Mouse (Mus musculus): ENCODE results near the gene Coro1c.

The Coro1c gene

GRCm38 (mm10) chr5:113924608-113925007, 16.1 kb upstream of the Coro1c start:
- no peak for DNase-seq (ENCODE audit: low read depth)

GRCm38 (mm10) chr5:113921310-113922166, 13.0 kb upstream of the Coro1c start:
- no peak for DNase-seq (ENCODE audit: low read depth)

- no peak for DNase-seq (ENCODE audit: low read depth)
Observed at GRCm38 (mm10) chr5:113919060-113919459, 10.5 kb upstream of the Coro1c start.

GRCm38 (mm10) chr5:113918654-113919053, 10.1 kb upstream of the Coro1c start:
- DNase-seq (ENCODE audit: low read depth), result no peak

- no peak for DNase-seq (ENCODE audit: low read depth)
Observed at GRCm38 (mm10) chr5:113910705-113911104, 2.1 kb upstream of the Coro1c start.

GRCm38 (mm10) chr5:113910065-113910701, 1.6 kb upstream of the Coro1c start:
- DNase-seq (ENCODE audit: low read depth), result no peak

GRCm38 (mm10) chr5:113907786-113908567, 581 bp downstream of the Coro1c start:
- DNase-seq (ENCODE audit: low read depth), result peak; percentile 64

GRCm38 (mm10) chr5:113906958-113907735, 1.4 kb downstream of the Coro1c start:
- DNase-seq (ENCODE audit: low read depth), result no peak

- no peak for DNase-seq (ENCODE audit: low read depth)
Observed at GRCm38 (mm10) chr5:113904987-113905386, 3.6 kb downstream of the Coro1c start.

GRCm38 (mm10) chr5:113902983-113903382, 5.6 kb downstream of the Coro1c start:
- DNase-seq (ENCODE audit: low read depth), result no peak

- no peak for DNase-seq (ENCODE audit: low read depth)
Observed at GRCm38 (mm10) chr5:113902017-113902416, 6.5 kb downstream of the Coro1c start.

GRCm38 (mm10) chr5:113901074-113901571, 7.4 kb downstream of the Coro1c start:
- DNase-seq (ENCODE audit: low read depth), result no peak

- DNase-seq (ENCODE audit: low read depth), result no peak
Observed at GRCm38 (mm10) chr5:113899543-113899942, 9.0 kb downstream of the Coro1c start.

GRCm38 (mm10) chr5:113892005-113892404, 16.6 kb downstream of the Coro1c start:
- no peak for DNase-seq (ENCODE audit: low read depth)

- DNase-seq (ENCODE audit: low read depth), result no peak
Observed at GRCm38 (mm10) chr5:113890874-113891273, 17.7 kb downstream of the Coro1c start.

- no peak for DNase-seq (ENCODE audit: low read depth)
Observed at GRCm38 (mm10) chr5:113889912-113890311, 18.6 kb downstream of the Coro1c start.

- no peak for DNase-seq (ENCODE audit: low read depth)
Observed at GRCm38 (mm10) chr5:113889181-113889906, 19.2 kb downstream of the Coro1c start.

- no peak for DNase-seq (ENCODE audit: low read depth)
Observed at GRCm38 (mm10) chr5:113888186-113888795, 20.3 kb downstream of the Coro1c start.

GRCm38 (mm10) chr5:113887132-113887531, 21.4 kb downstream of the Coro1c start:
- no peak for DNase-seq (ENCODE audit: low read depth)

- no peak for DNase-seq (ENCODE audit: low read depth)
Observed at GRCm38 (mm10) chr5:113885623-113886022, 22.9 kb downstream of the Coro1c start.
